26 mouse cellular contexts compared by ENCODE assay signal in the genomic region with DNA sequence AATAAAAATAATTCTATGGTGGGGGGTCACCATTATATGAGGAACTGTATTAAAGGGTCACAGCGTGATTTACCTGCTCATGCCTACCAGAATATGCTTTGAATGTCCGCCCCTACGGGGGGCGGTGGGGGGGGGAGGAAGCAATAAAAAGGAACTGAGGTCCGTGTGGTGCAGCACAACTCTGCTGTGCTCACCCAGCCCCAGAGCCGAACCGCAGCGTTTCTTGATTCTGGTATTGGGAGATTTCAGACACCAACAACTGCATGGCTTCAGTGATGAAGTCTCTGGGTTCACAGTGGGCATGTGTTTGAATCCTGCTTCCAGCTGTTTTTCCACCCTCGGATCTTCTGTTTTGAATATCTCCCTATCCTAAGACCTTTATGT.
A peak's percentile ranks its signal among the peaks of the same experiment; 100 is the strongest.
DNase-seq lines count a peak whose midpoint lies in the region; ATAC-seq lines count a peak whose summit lies in the region.
"Had no signal": no experiment of that assay in that cellular context is flagged by ENCODE, and none has a peak within 500 bp of the region (broad histone marks: within the 10 kb centered on the region; RNA-seq: fewer than 3 reads in every experiment).

No protein-coding gene starts in this region.

- no peak overlapping the region for H3K9ac ChIP-seq in limb, embryonic 11.5 days (ENCODE audit: low read length)
- H3K9ac ChIP-seq in hindbrain, embryonic 16.5 days (ENCODE audit: low read depth, low read length) = no peak overlapping the region
- H3K9ac ChIP-seq: embryonic facial prominence, embryonic 15.5 days; heart, embryonic 12.5 days; limb, embryonic 12.5 days; liver, postnatal 0 days had no signal

- no peaks in the 10 kb centered on the region for H3K36me3 ChIP-seq in limb, embryonic 11.5 days (ENCODE audit: control insufficient read depth, insufficient read depth, low read length)
- no peaks in the 10 kb centered on the region for H3K36me3 ChIP-seq in limb, embryonic 10.5 days
- H3K36me3 ChIP-seq in hindbrain, embryonic 16.5 days (ENCODE audit: control insufficient read depth, insufficient read depth, low read length) = no peaks in the 10 kb centered on the region
- H3K36me3 ChIP-seq in splenic B cell, adult 2 months (ENCODE audit: control insufficient read depth, insufficient read depth, low read length, poor library complexity, severe bottlenecking) = no peaks in the 10 kb centered on the region
- H3K36me3 ChIP-seq: embryonic facial prominence, embryonic 15.5 days; heart, embryonic 12.5 days; limb, embryonic 12.5 days had no signal

- H3K27ac ChIP-seq in limb, embryonic 11.5 days (replicated peaks; ENCODE audit: low read depth, low read length) = no peak overlapping the region
- no peak overlapping the region for H3K27ac ChIP-seq in limb, embryonic 10.5 days
- no peak overlapping the region for H3K27ac ChIP-seq in hindbrain, embryonic 16.5 days (ENCODE audit: low read depth, low read length)
- H3K27ac ChIP-seq: embryonic facial prominence, embryonic 15.5 days; limb, embryonic 12.5 days; macrophage had no signal

- H3K27me3 ChIP-seq in limb, embryonic 11.5 days (ENCODE audit: control insufficient read depth, insufficient read depth, low read length) = no peaks in the 10 kb centered on the region
- no peaks in the 10 kb centered on the region for H3K27me3 ChIP-seq in limb, embryonic 10.5 days (ENCODE audit: low read depth, poor library complexity, severe bottlenecking)
- H3K27me3 ChIP-seq in hindbrain, embryonic 16.5 days (replicated peaks; ENCODE audit: control insufficient read depth, insufficient read depth, low read length) = no peaks in the 10 kb centered on the region
- H3K27me3 ChIP-seq in splenic B cell, adult 2 months (ENCODE audit: control insufficient read depth, insufficient read depth, low read length, poor library complexity, severe bottlenecking) = no peaks in the 10 kb centered on the region
- H3K27me3 ChIP-seq: embryonic facial prominence, embryonic 15.5 days; heart, embryonic 12.5 days; limb, embryonic 12.5 days had no signal

- H3K4me2 ChIP-seq in limb, embryonic 11.5 days (ENCODE audit: low read depth, severe bottlenecking) = no peak overlapping the region
- H3K4me2 ChIP-seq in hindbrain, embryonic 16.5 days (ENCODE audit: low read length) = no peak overlapping the region
- H3K4me2 ChIP-seq: embryonic facial prominence, embryonic 15.5 days; heart, embryonic 12.5 days; limb, embryonic 12.5 days; liver, embryonic 11.5 days; midbrain, embryonic 11.5 days had no signal

- no peak overlapping the region for H3K4me3 ChIP-seq in limb, embryonic 11.5 days (ENCODE audit: low read depth, low read length)
- no peak overlapping the region for H3K4me3 ChIP-seq in limb, embryonic 10.5 days
- H3K4me3 ChIP-seq in hindbrain, embryonic 16.5 days (ENCODE audit: low read length) = no peak overlapping the region
- H3K4me3 ChIP-seq: embryonic facial prominence, embryonic 15.5 days; heart, embryonic 12.5 days; limb, embryonic 12.5 days had no signal

- no peaks in the 10 kb centered on the region for H3K4me1 ChIP-seq in limb, embryonic 11.5 days (ENCODE audit: control insufficient read depth, insufficient read depth, low read length)
- peaks cover 6% of the 10 kb centered on the region; the same call in 1 of the 2 replicates for H3K4me1 ChIP-seq in limb, embryonic 10.5 days
- no peaks in the 10 kb centered on the region for H3K4me1 ChIP-seq in hindbrain, embryonic 16.5 days (ENCODE audit: control insufficient read depth, insufficient read depth, low read depth, low read length)
- H3K4me1 ChIP-seq: embryonic facial prominence, embryonic 15.5 days; heart, embryonic 12.5 days had no signal

- 70% methylated on average over 9 of the region's 9 CpGs for WGBS in limb, embryonic 11.5 days
- WGBS in limb, embryonic 10.5 days = 75% methylated on average over 9 of the region's 9 CpGs
- WGBS in hindbrain, embryonic 16.5 days = 73% methylated on average over 9 of the region's 9 CpGs

- H3K9me3 ChIP-seq in limb, embryonic 11.5 days (ENCODE audit: control insufficient read depth, low read length) = no peaks in the 10 kb centered on the region
- H3K9me3 ChIP-seq in limb, embryonic 10.5 days (replicated peaks) = no peaks in the 10 kb centered on the region
- H3K9me3 ChIP-seq in hindbrain, embryonic 16.5 days (ENCODE audit: control insufficient read depth, low read length) = no peaks in the 10 kb centered on the region
- H3K9me3 ChIP-seq: embryonic facial prominence, embryonic 15.5 days; heart, embryonic 12.5 days; limb, embryonic 12.5 days had no signal

- DNase-seq in limb, embryonic 11.5 days (ENCODE audit: low spot score) = peak; percentile 20
- DNase-seq in limb, embryonic 10.5 days (ENCODE audit: low spot score) = no peak
- peak; percentile 68 to 73 for DNase-seq in spleen, postnatal 36 days (ENCODE audit: low spot score in 2 of 2)
- no peak for DNase-seq in spleen, postnatal 14 days (ENCODE audit: low spot score in 2 of 2)
- DNase-seq in splenic B cell, adult 2 months (ENCODE audit: low read depth, low spot score) = peak; percentile 70
- no peak for DNase-seq in adrenal gland, postnatal 4 days (ENCODE audit: low spot score in 2 of 2)
- no peak for DNase-seq in cerebellum, postnatal 4 days (ENCODE audit: low spot score in 2 of 2)
- DNase-seq: adrenal gland, postnatal 14 days; cerebellum, adult 8-10 months; cerebellum, postnatal 36 days; gastrocnemius, postnatal 10 days; heart, adult 18-20 months; heart, postnatal 10 days; kidney, adult 8-10 months; kidney, postnatal 10 days; liver, postnatal 0 days had no signal

- no peak for ATAC-seq in limb, embryonic 11.5 days (ENCODE audit: insufficient number of reproducible peaks, low FRiP score, low TSS enrichment, low read depth)
- peak; percentile 34; the same call in 1 of the 2 replicates for ATAC-seq in hindbrain, embryonic 16.5 days
- ATAC-seq: forebrain, embryonic 14.5 days; inflammation-experienced regulatory T-cells, adult 6 months; liver, postnatal 0 days; lung, postnatal 0 days had no signal

Comparison
In these comparisons a context has a peak if more than half of its experiments do, and no peak if none do; other contexts are left out.
1. DNase-seq: peak in limb, embryonic 11.5 days (single experiment), spleen, postnatal 36 days (2 of 2) and splenic B cell, adult 2 months (single experiment); none in limb, embryonic 10.5 days (single experiment), spleen, postnatal 14 days (0 of 2), adrenal gland, postnatal 4 days (0 of 2) and cerebellum, postnatal 4 days (0 of 2).